Mouse (Mus musculus) effector memory CD4-positive, alpha-beta T cell, adult 5 months (primary cell): ENCODE measurements around the gene Poldip2. TPM values are rescaled to one million over a fixed set of nuclear protein-coding genes. Genes with fewer than 3 reads are reported as not detected.

Experiments
- polyA plus RNA-seq: library from polyadenylated mRNA; unstranded; fragments of 100-300 nt; shearing (Covaris generic); gene quantifications from one replicate; pipeline ENCODE4 v1.2.1, GENCODE M21; 2017

Poldip2 gene
- polyA plus RNA-seq: 31.8 TPM

DNA sequence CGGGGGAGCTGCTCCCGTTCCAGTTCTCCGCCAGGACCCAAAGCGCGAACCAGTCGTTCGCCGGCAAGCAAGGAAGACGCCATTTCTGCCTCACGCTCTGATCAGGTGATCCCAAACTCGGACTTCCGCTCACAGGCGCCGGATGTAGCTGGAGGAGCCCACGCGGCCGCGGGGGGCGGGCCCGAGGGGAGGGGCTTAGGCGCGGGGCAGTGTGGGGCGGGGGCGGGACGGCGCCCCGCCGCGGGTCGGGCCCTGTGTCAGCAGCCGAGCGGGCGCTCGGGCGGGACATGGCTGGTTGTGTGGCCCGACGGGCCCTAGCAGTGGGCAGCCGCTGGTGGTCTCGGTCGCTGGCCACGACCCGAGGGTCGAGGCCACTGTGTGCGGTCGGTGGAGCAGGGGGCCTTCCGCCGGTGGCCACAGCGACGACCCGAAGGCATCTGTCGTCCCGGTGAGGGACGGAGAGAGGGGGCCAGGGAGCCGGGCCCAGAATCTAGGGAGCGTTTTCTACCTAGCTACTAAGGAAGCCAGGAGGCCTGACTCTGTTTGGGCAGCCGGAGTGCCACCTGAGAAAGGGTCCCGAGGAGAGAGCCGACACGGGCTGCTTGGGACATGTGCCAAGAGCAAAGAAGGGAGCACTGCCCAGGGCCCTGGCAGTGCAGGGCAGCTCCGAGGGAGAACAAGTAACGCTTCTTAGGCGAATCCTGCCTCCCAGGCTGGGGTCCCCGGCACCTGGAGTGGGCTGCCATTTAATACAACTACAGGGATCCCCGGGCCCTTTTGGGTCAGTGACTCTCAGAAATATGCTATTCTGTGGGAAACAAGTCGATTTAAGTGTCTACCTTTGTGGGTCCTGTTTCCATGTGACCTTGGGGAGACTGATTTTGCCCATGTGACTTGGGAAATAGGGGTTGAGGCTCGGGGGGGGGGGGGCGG is at the start of gene Poldip2, which contains the start of gene Tmem199:
Gene Poldip2, plus strand, starts transcription at position 169 of the 933 bp plus-strand sequence.
Gene Tmem199, minus strand, starts transcription at position 148 of the 933 bp plus-strand sequence.

GRCm38 (mm10) chr11:78465568-78466180 is 46.3 kb upstream of the Poldip2 start, which contains the start of gene Slc46a1:
Gene Slc46a1, plus strand, starts transcription at chr11:78465697.

DNA sequence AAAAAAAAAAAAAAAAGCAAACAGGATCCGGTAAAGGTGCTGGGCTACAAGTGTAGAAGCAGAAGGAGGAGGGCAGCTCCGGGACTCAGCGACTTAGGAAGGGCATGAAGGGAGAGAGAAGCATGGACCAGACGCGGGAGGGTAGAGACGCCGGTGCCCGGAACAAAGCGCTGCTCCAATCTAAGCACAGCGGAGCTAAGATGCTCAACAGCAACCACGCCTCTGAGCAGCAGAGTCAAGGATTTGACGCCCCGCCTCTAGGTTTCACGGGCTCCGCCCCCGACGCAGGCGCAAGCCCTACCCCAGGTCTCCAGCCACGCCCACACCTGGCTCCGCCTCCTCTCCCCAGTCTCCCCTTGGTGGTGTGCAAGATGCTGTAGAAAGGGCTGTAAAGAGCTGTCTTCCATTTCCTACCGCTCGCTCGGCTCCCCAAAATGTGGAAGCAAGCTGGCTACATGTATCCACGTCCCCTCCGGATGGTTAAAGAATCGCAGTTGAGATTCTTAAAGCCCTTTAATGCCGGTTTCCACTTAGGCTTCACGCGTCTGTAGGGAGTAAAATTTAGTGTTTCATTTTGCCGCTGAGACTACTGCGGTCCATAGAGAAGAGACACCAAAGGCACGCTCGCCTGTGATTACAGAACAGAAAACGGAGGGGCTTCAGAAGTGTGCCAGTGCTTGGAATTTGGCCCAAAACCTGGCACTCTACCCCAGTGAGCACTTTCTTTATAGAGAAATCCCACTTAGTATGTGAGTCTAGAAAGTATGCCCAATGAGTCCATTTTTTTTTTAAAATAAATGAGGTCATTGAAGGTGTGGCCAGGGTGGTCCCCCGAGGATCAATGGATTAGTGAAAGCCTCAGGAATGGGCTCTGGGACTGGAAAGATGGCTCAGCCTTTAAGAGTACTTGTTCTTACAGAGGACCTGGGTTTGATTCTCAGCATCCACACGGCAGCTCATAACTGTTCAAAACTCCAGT is 14.2 kb upstream of the Poldip2 start, which contains the start of gene Sarm1:
Gene Sarm1, minus strand, starts transcription at position 211 of the 979 bp plus-strand sequence.

DNA sequence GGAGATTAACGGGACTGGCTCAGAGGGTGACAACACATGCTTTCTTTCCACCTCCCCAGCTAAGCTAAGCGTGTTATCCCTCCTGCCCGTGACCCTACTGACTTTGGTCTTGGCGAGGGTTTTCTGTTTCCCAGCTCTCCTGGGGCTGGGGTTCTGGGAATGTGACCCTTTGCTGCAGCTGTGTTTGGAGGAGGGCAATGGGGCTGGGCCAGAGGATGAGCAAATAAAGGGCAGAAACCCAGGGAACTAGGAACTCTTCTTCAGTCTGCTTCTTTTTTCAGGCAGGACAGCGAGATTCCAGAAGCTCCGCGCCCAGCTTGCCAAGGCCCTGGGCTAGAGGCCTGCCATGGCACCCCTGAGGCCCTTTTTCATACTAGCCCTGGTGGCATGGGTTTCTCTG is 13.0 kb upstream of the Poldip2 start, which contains the start of gene Vtn:
Gene Vtn, plus strand, starts transcription at position 88 of the 400 bp plus-strand sequence.

GRCm38 (mm10) chr11:78502909-78503650 is 8.9 kb upstream of the Poldip2 start, which contains the start of gene Sebox:
Gene Sebox, plus strand, starts transcription at chr11:78503447.

DNA sequence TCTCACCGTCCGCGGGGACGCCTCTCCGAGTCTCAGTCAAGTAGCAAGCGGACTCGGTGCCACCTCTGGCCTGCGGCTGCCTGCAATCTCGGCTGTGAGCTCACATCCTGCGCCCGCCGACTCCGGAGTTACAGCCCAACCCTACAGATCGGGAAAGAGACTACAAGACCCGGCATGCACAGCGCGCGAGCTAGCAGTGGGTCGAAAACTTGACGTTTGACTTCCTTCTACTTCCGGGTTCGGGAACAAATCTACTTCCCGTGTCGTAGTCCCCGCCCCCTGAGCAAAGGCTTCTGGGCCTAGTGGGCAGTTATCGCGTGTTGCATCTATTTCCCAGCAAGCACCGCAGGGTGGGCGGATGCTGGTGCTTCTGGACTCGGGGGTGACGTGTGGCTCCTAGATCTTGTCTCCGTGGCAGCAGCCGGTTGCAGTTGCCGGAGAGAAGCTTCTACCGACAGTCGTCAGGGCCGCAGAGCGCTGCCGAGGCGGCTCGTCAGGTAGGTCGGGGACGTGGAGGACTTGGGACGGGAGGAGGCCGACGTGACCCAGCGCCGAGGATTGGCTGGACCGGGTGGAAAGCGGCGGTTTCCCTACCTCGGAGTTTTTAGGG is 24.2 kb downstream of the Poldip2 start, which contains the start of the genes Tnfaip1 and Ift20:
Gene Tnfaip1, minus strand, starts transcription at position 253 of the 610 bp plus-strand sequence.
Gene Ift20, plus strand, starts transcription at position 282 of the 610 bp plus-strand sequence.

DNA sequence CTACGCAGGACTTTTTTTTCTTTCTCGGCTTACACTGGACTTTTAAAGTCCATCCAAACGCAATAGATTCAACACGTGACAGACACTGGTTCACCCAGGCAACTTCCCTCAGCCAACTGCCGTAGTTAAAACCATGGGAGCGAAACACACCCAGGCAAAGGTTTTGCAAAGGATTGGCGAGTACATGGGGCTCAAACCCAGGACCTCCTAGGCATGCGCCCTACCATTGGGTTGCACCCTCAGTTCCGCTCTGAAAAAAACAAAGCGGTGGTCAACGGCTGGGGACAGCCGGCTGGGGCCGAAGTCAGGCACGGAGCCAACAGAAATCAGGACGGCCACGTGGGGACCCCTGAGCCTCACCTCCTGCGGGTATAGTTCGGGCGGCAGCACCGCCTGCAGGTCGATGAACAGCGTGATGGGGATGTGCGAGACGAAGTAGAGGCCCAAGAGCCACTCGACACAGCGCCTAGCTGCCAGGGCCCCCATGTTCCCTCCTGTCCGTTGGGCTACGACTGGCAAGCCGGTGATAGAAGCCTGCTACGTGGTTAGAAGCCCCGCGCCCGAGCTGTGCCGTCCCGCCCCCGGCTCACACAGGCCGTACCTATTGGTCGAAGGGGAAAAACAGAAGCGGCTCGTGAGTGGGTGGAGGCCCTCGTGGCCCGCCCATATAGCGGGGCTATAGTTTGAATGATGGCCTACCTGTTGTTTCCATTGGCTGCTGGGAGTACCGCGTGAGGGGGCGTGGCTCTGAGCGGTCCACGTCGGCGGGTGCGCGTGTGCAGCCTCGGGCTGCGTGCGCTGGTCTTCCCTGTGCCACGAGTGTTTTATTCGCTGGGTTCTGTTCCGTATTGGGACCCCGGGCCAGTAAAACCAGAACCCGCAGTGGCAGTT is 38.4 kb downstream of the Poldip2 start, which contains the start of gene Tmem97:
Gene Tmem97, minus strand, starts transcription at position 610 of the 891 bp plus-strand sequence.

Other genes starting within 250 kb of the Poldip2 start
- not detected for gene BC030499, start 221.4 kb upstream of the Poldip2 start, polyA plus RNA-seq
- 1.2 TPM for gene Spag5, start 210.7 kb upstream of the Poldip2 start, polyA plus RNA-seq
- 3.8 TPM for gene Aldoc, start 189.2 kb upstream of the Poldip2 start, polyA plus RNA-seq
- 65.6 TPM for gene Pigs, start 183.8 kb upstream of the Poldip2 start, polyA plus RNA-seq
- 30.0 TPM for gene Unc119, start 168.7 kb upstream of the Poldip2 start, polyA plus RNA-seq
- not detected for gene Foxn1, start 125.6 kb upstream of the Poldip2 start, polyA plus RNA-seq
- not detected for gene Slc13a2, start 90.0 kb upstream of the Poldip2 start, polyA plus RNA-seq
- 1.0 TPM for gene Slc46a1, start 46.5 kb upstream of the Poldip2 start, polyA plus RNA-seq
- gene Sarm1, start 14.4 kb upstream of the Poldip2 start, polyA plus RNA-seq: 1.8 TPM
- gene Vtn, start 13.1 kb upstream of the Poldip2 start, polyA plus RNA-seq: not detected
- gene Sebox, start 8.7 kb upstream of the Poldip2 start, polyA plus RNA-seq: not detected
- 16.0 TPM for gene Tmem199, start within 50 bp of the Poldip2 start, polyA plus RNA-seq
- gene Tnfaip1, start 24.1 kb downstream of the Poldip2 start, polyA plus RNA-seq: 11.7 TPM
- gene Ift20, start 24.2 kb downstream of the Poldip2 start, polyA plus RNA-seq: 50.3 TPM
- 17.7 TPM for gene Tmem97, start 38.6 kb downstream of the Poldip2 start, polyA plus RNA-seq
- 10.0 TPM for gene Nlk, start 185.2 kb downstream of the Poldip2 start, polyA plus RNA-seq
- gene Ccnq, start 239.5 kb downstream of the Poldip2 start, polyA plus RNA-seq: 17.2 TPM